Mouse (Mus musculus) C2C12 (cell line): ENCODE data around the gene Vps13d. TPM values are rescaled to one million over a fixed set of nuclear protein-coding genes. Genes with fewer than 3 reads are reported as not detected.

Experiments
- H3K27me3 ChIP-seq: one replicate; pipeline ENCODE4 v1.6.1; 2011; ENCODE audit not compliant: control insufficient read depth, insufficient read depth, insufficient read length
- H3K36me3 ChIP-seq: one replicate; pipeline ENCODE4 v1.6.1; 2011; ENCODE audit not compliant: control insufficient read depth, insufficient read depth
- H3K4me3 ChIP-seq: one replicate; pipeline ENCODE4 v1.5.1; 2011; ENCODE audit warnings: mild to moderate bottlenecking, control low read depth; ENCODE audit not compliant: poor library complexity, insufficient read depth, severe bottlenecking
- H3K79me2 ChIP-seq: one replicate; pipeline ENCODE4 v1.6.1; 2011; ENCODE audit not compliant: control insufficient read depth, insufficient read depth
- H3K79me3 ChIP-seq: one replicate; pipeline ENCODE4 v1.6.1; 2011; ENCODE audit warnings: low read depth, control low read depth
- H3ac ChIP-seq: one replicate; pipeline ENCODE3; 2011; ENCODE audit warnings: low read depth; ENCODE audit not compliant: control insufficient read depth, insufficient read length
- CEBPB ChIP-seq: IDR thresholded peaks from one replicate; pipeline ENCODE4 v1.6.1; 2011; ENCODE audit warnings: low read depth, mild to moderate bottlenecking, control low read depth, moderate library complexity
- CTCF ChIP-seq: IDR thresholded peaks from one replicate; pipeline ENCODE4 v1.5.1; 2011; ENCODE audit not compliant: control insufficient read depth, insufficient read depth, insufficient read length
- FOSL1 ChIP-seq: IDR thresholded peaks from one replicate; pipeline ENCODE4 v1.8.0; 2011; ENCODE audit warnings: mild to moderate bottlenecking, low read length; ENCODE audit not compliant: poor library complexity, insufficient read depth, severe bottlenecking
- MAX ChIP-seq: IDR thresholded peaks from one replicate; pipeline ENCODE4 v1.6.1; 2011; ENCODE audit warnings: mild to moderate bottlenecking, control low read depth
- MYOD1 ChIP-seq: IDR thresholded peaks from one replicate; pipeline ENCODE4 v1.6.1; 2011; ENCODE audit warnings: low read depth; ENCODE audit not compliant: control insufficient read depth, insufficient read length
- MYOG ChIP-seq: IDR thresholded peaks from one replicate; pipeline ENCODE4 v1.6.1; 2011; ENCODE audit not compliant: control insufficient read depth, insufficient read length; ENCODE audit errors: extremely low read depth
- USF1 ChIP-seq: IDR thresholded peaks from one replicate; pipeline ENCODE4 v1.6.1; 2011; ENCODE audit warnings: low read depth, mild to moderate bottlenecking, control low read depth, moderate library complexity
- polyA plus RNA-seq: library from polyadenylated mRNA; unstranded; fragments of >200 nt; fragmentation: generic; extraction: Trizol; gene quantifications from one replicate; pipeline ENCODE4 v1.2.1, GENCODE M21; 2012; ENCODE audit warnings: missing spikeins

Vps13d gene
- polyA plus RNA-seq, 1 experiment: 6.0 TPM

- no peaks in the 10 kb centered on the region for H3K27me3 ChIP-seq
- H3ac ChIP-seq: no peak overlapping the region
- peaks cover 50% of the 10 kb centered on the region for H3K36me3 ChIP-seq
- no peaks in the 10 kb centered on the region for H3K79me3 ChIP-seq
- no peaks in the 10 kb centered on the region for H3K79me2 ChIP-seq
- no peak for TF ChIP-seq MAX
- H3K4me3 ChIP-seq: no peak overlapping the region
These were observed 108.3 kb downstream of the Vps13d start for GRCm38 (mm10) chr4:145086509-145086908.

GRCm38 (mm10) chr4:145079324-145079723, 115.5 kb downstream of the Vps13d start:
- TF ChIP-seq MYOD1 (no peak), CTCF (no peak), FOSL1 (no peak), CEBPB (no peak), MYOG (no peak), MAX (no peak), USF1 (no peak)
- no peaks in the 10 kb centered on the region for H3K79me3 ChIP-seq
- no peaks in the 10 kb centered on the region for H3K27me3 ChIP-seq
- H3K36me3 ChIP-seq: peaks cover 19% of the 10 kb centered on the region
- no peaks in the 10 kb centered on the region for H3K79me2 ChIP-seq
- H3ac ChIP-seq: no peak overlapping the region
- no peak overlapping the region for H3K4me3 ChIP-seq

- no peak overlapping the region for H3K4me3 ChIP-seq
- peaks cover 17% of the 10 kb centered on the region for H3K36me3 ChIP-seq
- no peaks in the 10 kb centered on the region for H3K79me3 ChIP-seq
- TF ChIP-seq MAX (no peak), USF1 (no peak), CEBPB (no peak), FOSL1 (no peak), MYOG (no peak)
- no peak overlapping the region for H3ac ChIP-seq
- no peaks in the 10 kb centered on the region for H3K79me2 ChIP-seq
- no peaks in the 10 kb centered on the region for H3K27me3 ChIP-seq
These were observed 120.5 kb downstream of the Vps13d start for GRCm38 (mm10) chr4:145074276-145074675.

GRCm38 (mm10) chr4:145073728-145074127, 121.1 kb downstream of the Vps13d start:
- Histone ChIP-seq H3K4me3 (no peak overlapping the region), H3K27me3 (no peaks in the 10 kb centered on the region), H3ac (no peak overlapping the region), H3K79me2 (no peaks in the 10 kb centered on the region), H3K36me3 (peaks cover 17% of the 10 kb centered on the region), H3K79me3 (no peaks in the 10 kb centered on the region)
- TF ChIP-seq FOSL1 (no peak), CEBPB (no peak), USF1 (no peak)

GRCm38 (mm10) chr4:145071942-145072341, 122.9 kb downstream of the Vps13d start:
- no peak overlapping the region for H3K4me3 ChIP-seq
- no peaks in the 10 kb centered on the region for H3K27me3 ChIP-seq
- no peak overlapping the region for H3ac ChIP-seq
- H3K36me3 ChIP-seq: peaks cover 23% of the 10 kb centered on the region
- TF ChIP-seq MYOD1: no peak
- TF ChIP-seq FOSL1: no peak
- no peak for TF ChIP-seq MYOG
- no peak for TF ChIP-seq CEBPB
- no peak for TF ChIP-seq MAX
- no peak for TF ChIP-seq CTCF
- no peak for TF ChIP-seq USF1
- H3K79me2 ChIP-seq: no peaks in the 10 kb centered on the region
- no peaks in the 10 kb centered on the region for H3K79me3 ChIP-seq

GRCm38 (mm10) chr4:145067019-145067680, 127.7 kb downstream of the Vps13d start:
- H3K4me3 ChIP-seq: no peak overlapping the region
- H3K79me3 ChIP-seq: no peaks in the 10 kb centered on the region
- no peak for TF ChIP-seq MAX
- no peak for TF ChIP-seq CTCF
- no peak for TF ChIP-seq MYOG
- TF ChIP-seq USF1: no peak
- TF ChIP-seq CEBPB: no peak
- TF ChIP-seq MYOD1: no peak
- no peak for TF ChIP-seq FOSL1
- H3K79me2 ChIP-seq: no peaks in the 10 kb centered on the region
- H3K27me3 ChIP-seq: no peaks in the 10 kb centered on the region
- H3ac ChIP-seq: no peak overlapping the region
- H3K36me3 ChIP-seq: peaks cover 51% of the 10 kb centered on the region
